Mouse (Mus musculus): ENCODE measurements around the gene Rbmx2.
A peak's percentile ranks its signal among the peaks of the same experiment; 100 is the strongest.

Gene Rbmx2

GRCm38 (mm10) chrX:48694864-48695371 lies at the start of gene Rbmx2:
Rbmx2 (plus strand) TSS chrX:48695004.
- peak; percentile 91 for DNase-seq

- no peak for DNase-seq
Observed at GRCm38 (mm10) chrX:48666807-48667206, 28.0 kb upstream of the Rbmx2 start.

- peak; percentile 29 for DNase-seq
Observed at GRCm38 (mm10) chrX:48669588-48669987, 25.2 kb upstream of the Rbmx2 start.

- no peak for DNase-seq
Observed at GRCm38 (mm10) chrX:48671714-48672113, 23.1 kb upstream of the Rbmx2 start.

GRCm38 (mm10) chrX:48674171-48674570 lies 20.6 kb upstream of the Rbmx2 start, which contains the start of gene Gpr119:
Gpr119 (minus strand) TSS chrX:48674478.
- DNase-seq, result no peak

GRCm38 (mm10) chrX:48683451-48683850 lies 11.4 kb upstream of the Rbmx2 start:
- DNase-seq, result peak; percentile 68

GRCm38 (mm10) chrX:48683857-48684256 lies 10.9 kb upstream of the Rbmx2 start:
- DNase-seq, result no peak

- DNase-seq, result no peak
Observed at GRCm38 (mm10) chrX:48694460-48694859, 344 bp upstream of the Rbmx2 start.

- no peak for DNase-seq
Observed at GRCm38 (mm10) chrX:48709701-48710100, 14.9 kb downstream of the Rbmx2 start.

- DNase-seq, result no peak
Observed at GRCm38 (mm10) chrX:48712846-48713245, 18.0 kb downstream of the Rbmx2 start.

- DNase-seq, result no peak
Observed at GRCm38 (mm10) chrX:48754710-48755283, 60.0 kb downstream of the Rbmx2 start.

All from thymus, postnatal 4 days (tissue).